Mouse (Mus musculus): ENCODE measurements around the gene Ifitm6. TPM values are rescaled to one million over a fixed set of nuclear protein-coding genes. Genes with fewer than 3 reads are reported as not detected.
A peak's percentile ranks its signal among the peaks of the same experiment; 100 is the strongest.
"Not testable (repeated sequence)": the region's sequence is repeated elsewhere in the genome, so short reads cannot be mapped to it uniquely, and the experiment has no call there.

The Ifitm6 gene
- polyA plus RNA-seq, 1 experiment from 2014 or later: not detected

DNA sequence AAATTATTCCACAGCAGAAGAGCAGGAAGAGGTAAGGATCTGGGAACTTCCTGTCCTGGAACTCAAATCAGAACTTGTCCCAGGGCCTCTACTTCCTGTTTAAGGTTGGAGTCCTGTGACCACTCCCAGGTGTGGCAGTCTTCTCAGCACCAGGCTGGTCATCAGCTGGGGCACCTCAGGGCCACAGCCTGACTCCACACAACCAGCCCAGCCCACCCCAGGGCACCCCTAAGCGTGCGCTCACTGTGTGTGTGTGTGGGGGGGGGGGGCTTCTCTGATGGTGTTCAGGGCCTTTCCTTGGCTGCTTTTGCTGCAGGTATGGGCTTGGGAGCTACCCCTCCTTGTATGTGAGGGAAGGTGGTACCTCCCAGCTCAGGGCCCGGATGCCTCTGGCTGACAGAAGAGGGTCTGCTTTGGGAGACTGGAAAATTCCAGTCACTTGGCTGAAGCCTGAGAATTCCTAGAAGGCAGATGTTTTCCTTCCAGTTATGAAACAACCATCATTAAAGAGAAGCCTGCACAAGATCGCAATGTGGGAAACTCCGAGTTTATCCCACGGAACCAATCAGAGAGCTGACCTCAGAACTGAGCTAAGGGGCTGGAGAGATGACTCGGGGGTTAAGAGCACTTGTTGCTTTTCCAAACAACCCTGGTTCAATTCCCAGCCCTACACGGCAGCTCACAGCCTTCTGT is 46.1 kb downstream of the Ifitm6 start:
- Histone ChIP-seq H3K9ac (ENCODE audit: low read length) (no peak overlapping the region), H3K4me3 (ENCODE audit: low read depth, low read length) (no peak overlapping the region), H3K4me2 (no peak overlapping the region), H3K36me3 (ENCODE audit: control insufficient read depth, insufficient read depth, low read length) (no peaks in the 10 kb centered on the region), H3K4me1 (ENCODE audit: control insufficient read depth, insufficient read depth, low read length) (peaks cover 12% of the 10 kb centered on the region; the same call in 1 of the 2 replicates), H3K27me3 (ENCODE audit: control insufficient read depth, insufficient read depth, low read length) (no peaks in the 10 kb centered on the region; the same call in 1 of the 2 replicates), H3K9me3 (ENCODE audit: control insufficient read depth, low read length) (no peaks in the 10 kb centered on the region), H3K27ac (ENCODE audit: low read depth, low read length) (no peak overlapping the region)
- DNase-seq (ENCODE audit: low spot score, missing footprints) (peak; percentile 67), ATAC-seq (ENCODE audit: low FRiP score) (no peak)
- WGBS: 85% methylated on average over 8 of the region's 8 CpGs

GRCm38 (mm10) chr7:140970931-140971330 is 46.8 kb downstream of the Ifitm6 start:
- Histone ChIP-seq H3K9ac (ENCODE audit: low read length) (no peak overlapping the region), H3K27me3 (ENCODE audit: control insufficient read depth, insufficient read depth, low read length) (no peaks in the 10 kb centered on the region; the same call in 1 of the 2 replicates), H3K36me3 (ENCODE audit: control insufficient read depth, insufficient read depth, low read length) (no peaks in the 10 kb centered on the region), H3K4me2 (no peak overlapping the region), H3K4me3 (ENCODE audit: low read depth, low read length) (no peak overlapping the region), H3K27ac (ENCODE audit: low read depth, low read length) (no peak overlapping the region), H3K9me3 (ENCODE audit: control insufficient read depth, low read length) (no peaks in the 10 kb centered on the region), H3K4me1 (ENCODE audit: control insufficient read depth, insufficient read depth, low read length) (peaks cover 12% of the 10 kb centered on the region; the same call in 1 of the 2 replicates)
- no peak for ATAC-seq (ENCODE audit: low FRiP score)
- DNase-seq (ENCODE audit: low spot score, missing footprints): peak; percentile 69
- 50% methylated on average over 7 of the region's 7 CpGs for WGBS

DNA sequence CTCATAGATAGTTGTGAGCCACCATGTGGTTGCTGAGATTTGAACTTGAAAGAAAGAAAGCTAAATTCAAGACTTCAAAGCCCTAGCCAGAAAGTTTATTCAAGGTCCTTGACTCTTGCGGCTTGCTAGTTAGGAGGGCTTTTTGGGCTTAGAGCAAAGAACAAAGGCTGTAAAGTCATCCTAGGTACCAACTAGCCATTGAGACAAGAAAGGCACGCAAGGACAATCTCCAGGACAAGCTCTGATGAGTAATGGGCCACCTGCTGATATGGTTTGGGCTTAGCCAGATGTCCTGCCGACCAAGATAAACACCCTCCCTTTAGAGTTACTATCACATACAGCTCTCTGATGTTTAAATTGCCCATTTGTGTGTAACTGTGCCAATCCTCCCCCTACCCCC is 49.0 kb downstream of the Ifitm6 start:
- H3K36me3 ChIP-seq (ENCODE audit: control insufficient read depth, insufficient read depth, low read length); H3K9me3 ChIP-seq (ENCODE audit: control insufficient read depth, low read length); H3K27ac ChIP-seq (ENCODE audit: low read depth, low read length); ATAC-seq (ENCODE audit: low FRiP score); H3K27me3 ChIP-seq (ENCODE audit: control insufficient read depth, insufficient read depth, low read length); H3K9ac ChIP-seq (ENCODE audit: low read length); H3K4me2 ChIP-seq; H3K4me3 ChIP-seq (ENCODE audit: low read depth, low read length); H3K4me1 ChIP-seq (ENCODE audit: control insufficient read depth, insufficient read depth, low read length): not testable (repeated sequence)
- WGBS: 12% methylated on average over 3 of the region's 3 CpGs
- peak; percentile 28 for DNase-seq (ENCODE audit: low spot score, missing footprints)

GRCm38 (mm10) chr7:140967862-140968591 is 49.7 kb downstream of the Ifitm6 start:
- H3K27me3 ChIP-seq (ENCODE audit: control insufficient read depth, insufficient read depth, low read length): no peaks in the 10 kb centered on the region
- no peak overlapping the region for H3K4me3 ChIP-seq (ENCODE audit: low read depth, low read length)
- H3K27ac ChIP-seq (ENCODE audit: low read depth, low read length): no peak overlapping the region
- H3K4me2 ChIP-seq: no peak overlapping the region; the same call in 1 of the 2 replicates
- H3K4me1 ChIP-seq (ENCODE audit: control insufficient read depth, insufficient read depth, low read length): peaks cover 3% of the 10 kb centered on the region; the same call in 1 of the 2 replicates
- no peak for ATAC-seq (ENCODE audit: low FRiP score)
- peak; percentile 89 for DNase-seq (ENCODE audit: low spot score, missing footprints)
- WGBS: 5% methylated on average over 14 of the region's 14 CpGs
- H3K36me3 ChIP-seq (ENCODE audit: control insufficient read depth, insufficient read depth, low read length): no peaks in the 10 kb centered on the region
- H3K9ac ChIP-seq (ENCODE audit: low read length): no peak overlapping the region
- H3K9me3 ChIP-seq (ENCODE audit: control insufficient read depth, low read length): no peaks in the 10 kb centered on the region

DNA sequence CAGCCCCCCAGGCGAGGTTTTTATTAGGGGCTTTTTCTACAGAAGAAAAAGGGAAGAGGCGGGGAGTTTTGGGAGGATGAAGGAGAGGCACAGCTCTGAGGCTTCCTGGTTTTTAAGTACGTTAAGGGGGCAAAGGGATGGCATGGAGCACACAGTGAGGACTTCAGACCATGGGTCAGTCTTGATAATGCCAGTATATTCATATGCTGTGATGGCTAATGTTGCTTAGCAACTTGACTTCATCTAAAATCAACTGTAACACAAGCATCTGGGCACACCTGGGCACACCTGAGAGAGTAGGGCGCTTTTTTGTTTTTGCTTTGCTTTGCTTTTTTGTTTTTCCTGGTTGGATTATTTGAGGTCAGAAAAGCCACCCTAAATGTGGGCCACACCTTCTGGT is 50.8 kb downstream of the Ifitm6 start, which contains the start of gene Ifitm1:
Ifitm1 (plus strand) TSS at position 301 of the 400 bp plus-strand sequence.
- 87% methylated on average over 4 of the region's 4 CpGs for WGBS

More for the DNA sequence above, 50.8 kb downstream of the Ifitm6 start, which contains the start of gene Ifitm1:
- Histone ChIP-seq H3K27ac (ENCODE audit: low read depth, low read length) (no peak within 1 kb of the TSS), H3K9ac (ENCODE audit: low read length) (no peak within 1 kb of the TSS), H3K27me3 (ENCODE audit: control insufficient read depth, insufficient read depth, low read length) (no peaks in the 10 kb centered on the region), H3K9me3 (ENCODE audit: control insufficient read depth, low read length) (no peaks in the 10 kb centered on the region), H3K4me2 (no peak within 1 kb of the TSS; the same call in 1 of the 2 replicates), H3K4me1 (ENCODE audit: control insufficient read depth, insufficient read depth, low read length) (peaks cover 3% of the 10 kb centered on the region; the same call in 1 of the 2 replicates), H3K4me3 (ENCODE audit: low read depth, low read length) (no peak within 1 kb of the TSS), H3K36me3 (ENCODE audit: control insufficient read depth, insufficient read depth, low read length) (no peaks in the 10 kb centered on the region)
- peak; percentile 80 for DNase-seq (ENCODE audit: low spot score, missing footprints)
- no peak for ATAC-seq (ENCODE audit: low FRiP score)

Other genes starting within 250 kb of the Ifitm6 start
- 0.12 TPM in 1 of 2 replicates, not detected in the other for gene Syce1, start 230.1 kb downstream of the Ifitm6 start, polyA plus RNA-seq (2014; fragmentation: Nextera tagmentation; extraction: Ambion mirVana)
- 5.4 and 7.1 TPM in 2 replicates for gene Zfp941, start 195.7 kb downstream of the Ifitm6 start, polyA plus RNA-seq (2014; fragmentation: Nextera tagmentation; extraction: Ambion mirVana)
- not detected in 2 replicates for gene Urah, start 182.9 kb downstream of the Ifitm6 start, polyA plus RNA-seq (2014; fragmentation: Nextera tagmentation; extraction: Ambion mirVana)
- not detected in 2 replicates for gene Scgb1c1, start 172.4 kb downstream of the Ifitm6 start, polyA plus RNA-seq (2014; fragmentation: Nextera tagmentation; extraction: Ambion mirVana)
- not detected in 2 replicates for gene Odf3, start 170.1 kb downstream of the Ifitm6 start, polyA plus RNA-seq (2014; fragmentation: Nextera tagmentation; extraction: Ambion mirVana)
- gene Gm45785, start 161.6 kb downstream of the Ifitm6 start, polyA plus RNA-seq (2014; fragmentation: Nextera tagmentation; extraction: Ambion mirVana): not detected in 2 replicates
- 60.4 and 65.5 TPM in 2 replicates for gene Ric8a, start 161.0 kb downstream of the Ifitm6 start, polyA plus RNA-seq (2014; fragmentation: Nextera tagmentation; extraction: Ambion mirVana)
- gene Bet1l, start 160.3 kb downstream of the Ifitm6 start, polyA plus RNA-seq (2014; fragmentation: Nextera tagmentation; extraction: Ambion mirVana): 23.9 and 25.3 TPM in 2 replicates
- gene Psmd13, start 136.0 kb downstream of the Ifitm6 start, polyA plus RNA-seq (2014; fragmentation: Nextera tagmentation; extraction: Ambion mirVana): 173 and 182 TPM in 2 replicates
- 18.4 and 21.6 TPM in 2 replicates for gene Sirt3, start 135.6 kb downstream of the Ifitm6 start, polyA plus RNA-seq (2014; fragmentation: Nextera tagmentation; extraction: Ambion mirVana)
- gene Cox8b, start 117.5 kb downstream of the Ifitm6 start, polyA plus RNA-seq (2014; fragmentation: Nextera tagmentation; extraction: Ambion mirVana): not detected in 2 replicates
- 0.08 and 0.21 TPM in 2 replicates for gene Nlrp6, start 97.0 kb downstream of the Ifitm6 start, polyA plus RNA-seq (2014; fragmentation: Nextera tagmentation; extraction: Ambion mirVana)
- gene Pgghg, start 76.5 kb downstream of the Ifitm6 start, polyA plus RNA-seq (2014; fragmentation: Nextera tagmentation; extraction: Ambion mirVana): 10.2 and 12.5 TPM in 2 replicates
- 0.20 TPM in 1 of 2 replicates, not detected in the other for gene Ifitm5, start 67.6 kb downstream of the Ifitm6 start, polyA plus RNA-seq (2014; fragmentation: Nextera tagmentation; extraction: Ambion mirVana)
- gene Gm45717, start 62.0 kb downstream of the Ifitm6 start, polyA plus RNA-seq (2014; fragmentation: Nextera tagmentation; extraction: Ambion mirVana): not detected in 2 replicates
- gene Ifitm2, start 61.9 kb downstream of the Ifitm6 start, polyA plus RNA-seq (2014; fragmentation: Nextera tagmentation; extraction: Ambion mirVana): 198 and 207 TPM in 2 replicates
- gene Ifitm1, start 50.7 kb downstream of the Ifitm6 start, polyA plus RNA-seq (2014; fragmentation: Nextera tagmentation; extraction: Ambion mirVana): 8.0 and 9.5 TPM in 2 replicates
- gene Ifitm3, start 7.2 kb downstream of the Ifitm6 start, polyA plus RNA-seq (2014; fragmentation: Nextera tagmentation; extraction: Ambion mirVana): 13.5 and 14.0 TPM in 2 replicates
- not detected in 2 replicates for gene Gm17387, start 11.2 kb upstream of the Ifitm6 start, polyA plus RNA-seq (2014; fragmentation: Nextera tagmentation; extraction: Ambion mirVana)
- gene B4galnt4, start 43.2 kb upstream of the Ifitm6 start, polyA plus RNA-seq (2014; fragmentation: Nextera tagmentation; extraction: Ambion mirVana): 18.8 and 19.5 TPM in 2 replicates
- gene Pkp3, start 60.3 kb upstream of the Ifitm6 start, polyA plus RNA-seq (2014; fragmentation: Nextera tagmentation; extraction: Ambion mirVana): 0.82 and 0.84 TPM in 2 replicates
- gene Sigirr, start 82.6 kb upstream of the Ifitm6 start, polyA plus RNA-seq (2014; fragmentation: Nextera tagmentation; extraction: Ambion mirVana): 1.2 and 1.8 TPM in 2 replicates
- 0.12 TPM in 1 of 2 replicates, not detected in the other for gene Ano9, start 99.9 kb upstream of the Ifitm6 start, polyA plus RNA-seq (2014; fragmentation: Nextera tagmentation; extraction: Ambion mirVana)
- 68.6 and 70.7 TPM in 2 replicates for gene Ptdss2, start 104.5 kb upstream of the Ifitm6 start, polyA plus RNA-seq (2014; fragmentation: Nextera tagmentation; extraction: Ambion mirVana)
- 54.6 and 56.7 TPM in 2 replicates for gene Rnh1, start 154.9 kb upstream of the Ifitm6 start, polyA plus RNA-seq (2014; fragmentation: Nextera tagmentation; extraction: Ambion mirVana)
- gene Hras, start 176.1 kb upstream of the Ifitm6 start, polyA plus RNA-seq (2014; fragmentation: Nextera tagmentation; extraction: Ambion mirVana): 86.1 and 103 TPM in 2 replicates
- gene Lrrc56, start 176.2 kb upstream of the Ifitm6 start, polyA plus RNA-seq (2014; fragmentation: Nextera tagmentation; extraction: Ambion mirVana): 7.5 and 8.8 TPM in 2 replicates
- 2.1 and 2.5 TPM in 2 replicates for gene Lmntd2, start 196.2 kb upstream of the Ifitm6 start, polyA plus RNA-seq (2014; fragmentation: Nextera tagmentation; extraction: Ambion mirVana)
- 33.5 and 38.3 TPM in 2 replicates for gene Rassf7, start 197.9 kb upstream of the Ifitm6 start, polyA plus RNA-seq (2014; fragmentation: Nextera tagmentation; extraction: Ambion mirVana)
- 59.6 and 78.3 TPM in 2 replicates for gene Phrf1, start 210.9 kb upstream of the Ifitm6 start, polyA plus RNA-seq (2014; fragmentation: Nextera tagmentation; extraction: Ambion mirVana)
- gene Irf7, start 248.6 kb upstream of the Ifitm6 start, polyA plus RNA-seq (2014; fragmentation: Nextera tagmentation; extraction: Ambion mirVana): 0.81 and 1.4 TPM in 2 replicates

Measured in midbrain, embryonic 11.5 days (tissue).